Mouse (Mus musculus) retina, embryonic 14.5 days (tissue): Measurements from ENCODE around the gene Cd81.
A peak's percentile ranks its signal among the peaks of the same experiment; 100 is the strongest.

ENCODE experiments used
- DNase-seq: peaks from one replicate; pipeline ENCODE4 v3.0.0-alpha.2; 2015; ENCODE audit warnings: low spot score

The Cd81 gene

GRCm38 (mm10) chr7:143049841-143050816, 2.4 kb upstream of the Cd81 start:
- DNase-seq, result no peak

DNA sequence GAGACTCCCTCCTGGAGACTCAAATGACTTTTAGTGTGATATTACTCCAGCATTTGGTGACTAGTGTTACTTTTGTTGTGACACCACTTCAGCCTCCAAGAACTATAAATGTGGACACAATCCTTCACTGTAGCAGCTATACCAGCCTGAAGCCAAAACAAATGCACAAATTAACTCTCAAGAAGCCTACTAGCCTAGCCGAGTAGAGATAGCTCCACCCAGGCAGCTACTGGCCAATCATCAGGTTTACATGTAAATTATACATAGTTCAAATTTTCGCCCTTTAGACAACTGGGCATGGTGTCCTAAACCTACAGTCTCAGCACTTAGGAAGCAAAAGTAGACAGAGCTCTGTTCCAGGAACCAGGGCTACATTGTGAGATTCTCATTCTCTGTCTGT, 1.2 kb upstream of the Cd81 start:
- DNase-seq, result no peak

GRCm38 (mm10) chr7:143053008-143053899, 715 bp downstream of the Cd81 start:
- DNase-seq, result peak; percentile 72

GRCm38 (mm10) chr7:143053961-143054611, 1.5 kb downstream of the Cd81 start:
- DNase-seq, result no peak

- DNase-seq, result no peak
Measured at GRCm38 (mm10) chr7:143054612-143054965, 2.0 kb downstream of the Cd81 start.

DNA sequence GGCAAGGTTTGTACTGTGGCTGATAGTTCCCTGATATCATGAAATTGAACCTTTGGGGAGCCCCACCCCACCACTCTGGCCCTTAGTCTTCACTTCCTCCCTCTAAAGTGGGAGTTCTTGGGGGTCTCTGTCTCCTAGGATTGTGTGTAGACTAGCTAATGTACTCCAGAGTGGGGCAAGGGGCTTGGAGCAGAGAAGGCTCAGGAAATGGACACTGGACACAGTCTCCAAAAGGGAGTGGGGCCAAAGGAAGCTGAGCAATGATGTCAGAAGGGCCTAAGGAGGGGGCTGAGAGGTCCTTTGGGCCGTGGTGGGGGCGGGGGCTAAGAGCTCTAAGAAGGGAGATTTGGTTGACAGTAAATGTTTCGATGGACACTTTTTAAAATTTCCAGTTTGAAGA, 2.5 kb downstream of the Cd81 start:
- no peak for DNase-seq

GRCm38 (mm10) chr7:143055499-143056186, 3.1 kb downstream of the Cd81 start:
- DNase-seq, result no peak

DNA sequence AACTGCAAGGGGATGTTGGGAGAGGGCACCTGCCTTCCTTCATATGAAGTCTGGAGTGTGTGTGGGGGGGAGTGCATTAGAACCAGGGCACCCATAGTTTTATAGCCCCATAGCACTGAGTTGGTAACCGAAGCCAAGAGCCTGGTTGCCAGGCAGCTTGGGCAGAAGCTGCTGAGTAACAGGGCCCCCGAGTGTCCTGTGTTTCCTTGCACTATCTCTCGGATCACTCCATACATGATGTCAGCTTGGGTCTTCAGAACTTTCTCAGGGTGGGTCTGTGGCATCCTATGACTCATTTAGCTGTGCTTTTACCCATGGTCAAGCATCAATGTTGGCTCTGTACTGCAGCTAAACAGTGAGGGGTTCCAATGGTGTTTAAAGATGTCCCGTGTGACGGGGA, 4.5 kb downstream of the Cd81 start:
- DNase-seq, result no peak

DNA sequence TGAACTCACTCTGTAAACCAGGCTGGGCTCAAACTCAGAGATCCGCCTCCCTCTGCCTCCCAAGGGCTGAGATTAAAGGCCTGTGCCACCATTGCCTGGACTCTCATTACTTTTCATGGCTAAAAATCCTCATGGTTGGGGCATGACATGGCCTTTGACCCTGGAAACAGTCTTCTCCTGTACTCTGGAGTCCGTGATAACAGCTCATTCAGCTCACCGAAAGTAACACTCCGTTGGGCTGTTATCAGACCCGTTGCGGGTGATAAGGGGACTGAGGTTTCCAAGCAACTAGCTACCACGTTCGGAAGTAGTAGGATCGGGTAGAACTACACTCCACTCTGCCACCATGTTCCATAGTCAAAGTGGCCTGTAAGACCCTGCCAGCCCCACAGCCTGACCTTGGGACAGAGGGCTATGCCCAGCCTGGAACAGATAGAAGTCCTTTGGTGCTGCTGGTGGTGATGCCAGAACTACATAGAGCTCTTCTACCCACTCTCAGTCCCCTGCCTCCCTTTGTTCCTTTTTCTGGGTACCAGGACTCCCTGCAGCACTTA, 5.2 kb downstream of the Cd81 start:
- DNase-seq, result no peak

- DNase-seq, result no peak
Measured at GRCm38 (mm10) chr7:143058221-143058697, 5.7 kb downstream of the Cd81 start.

DNA sequence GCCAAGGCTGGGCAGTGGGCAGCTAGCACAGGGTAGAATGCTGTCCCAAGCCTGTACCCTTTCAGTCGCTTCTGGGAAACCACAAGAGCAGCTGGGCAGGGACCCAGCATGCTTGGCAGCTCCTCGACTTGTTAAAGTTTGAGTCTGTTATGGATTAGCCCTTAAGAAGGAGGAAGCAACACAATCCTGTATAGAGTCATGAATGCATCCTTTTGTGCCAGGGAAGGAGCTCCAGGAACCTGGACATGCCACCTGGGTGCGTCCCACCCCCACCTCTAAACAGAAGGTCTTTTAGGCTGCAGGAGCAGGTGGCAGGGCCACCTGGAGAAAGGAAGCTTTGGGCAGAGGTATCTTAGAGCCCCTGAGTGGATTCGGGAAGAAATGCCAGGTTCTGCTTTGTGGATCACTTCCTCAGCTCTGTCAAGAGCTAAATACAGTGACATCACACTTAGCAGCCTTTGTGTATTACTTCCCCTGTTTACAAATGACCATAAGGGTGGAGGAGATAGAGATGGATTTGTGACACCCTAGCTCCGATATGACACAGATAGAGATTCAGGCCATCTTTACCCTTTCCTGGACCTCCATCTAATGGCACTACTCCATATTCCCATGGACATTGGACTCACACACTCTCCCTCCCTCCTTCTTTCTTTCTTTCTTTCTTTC, 6.8 kb downstream of the Cd81 start:
- no peak for DNase-seq

DNA sequence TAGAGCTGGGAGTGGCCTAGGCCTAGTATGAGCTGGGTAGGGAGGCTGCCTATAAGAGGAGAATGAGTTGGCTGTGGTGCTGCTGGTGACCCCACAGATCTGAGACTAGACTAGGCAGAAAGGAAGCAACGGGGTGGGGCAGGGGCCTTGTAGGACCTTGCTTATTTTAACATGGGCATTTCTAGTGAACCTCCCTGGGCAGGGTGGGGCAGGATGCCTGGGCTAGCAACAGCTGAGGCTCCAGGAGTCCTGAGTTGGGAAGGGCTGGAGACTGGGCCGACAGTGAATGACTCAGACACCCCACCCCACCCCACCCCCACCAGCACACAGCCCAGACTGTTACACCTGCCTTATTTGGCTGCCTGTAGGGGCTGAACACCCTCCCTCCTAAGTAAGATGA, 10.2 kb downstream of the Cd81 start:
- DNase-seq, result no peak

DNA sequence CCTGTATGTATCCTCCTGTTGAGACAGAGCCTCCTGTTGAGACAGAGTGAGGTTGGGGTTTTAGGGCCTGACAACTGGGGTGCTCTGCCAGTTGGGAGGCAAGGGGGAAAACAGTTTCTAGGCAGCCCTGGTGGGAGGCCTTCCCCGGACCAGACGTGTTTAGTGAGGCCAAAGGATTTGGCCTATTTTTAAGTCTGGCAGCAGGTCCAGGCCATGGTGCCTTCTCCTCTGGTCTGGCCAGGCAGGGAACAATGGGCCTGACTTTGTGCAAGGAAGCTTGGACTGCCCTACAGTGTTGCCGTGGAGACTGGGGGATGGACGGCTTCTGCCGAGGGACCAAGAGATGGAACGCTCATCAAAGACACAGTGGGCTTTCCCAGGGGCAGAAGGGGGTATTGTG, 11.7 kb downstream of the Cd81 start:
- no peak for DNase-seq

DNA sequence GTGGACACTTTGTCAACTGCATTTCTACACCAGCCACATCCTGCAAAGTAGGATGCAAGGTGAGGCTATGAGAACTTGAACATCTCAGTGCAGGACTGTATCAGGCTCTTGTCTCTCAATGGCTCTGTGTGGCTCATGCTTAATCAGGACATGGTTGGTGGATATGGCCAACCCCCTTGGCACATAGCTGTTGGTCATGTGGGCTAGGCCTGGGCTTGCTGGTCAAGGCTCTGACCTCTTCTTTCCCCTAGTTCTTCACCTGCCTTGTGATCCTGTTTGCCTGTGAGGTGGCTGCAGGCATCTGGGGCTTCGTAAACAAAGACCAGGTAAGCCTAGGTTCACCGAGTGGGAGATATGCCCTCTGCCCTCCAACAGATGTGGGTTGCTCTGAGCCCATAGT, 13.2 kb downstream of the Cd81 start:
- DNase-seq, result no peak

DNA sequence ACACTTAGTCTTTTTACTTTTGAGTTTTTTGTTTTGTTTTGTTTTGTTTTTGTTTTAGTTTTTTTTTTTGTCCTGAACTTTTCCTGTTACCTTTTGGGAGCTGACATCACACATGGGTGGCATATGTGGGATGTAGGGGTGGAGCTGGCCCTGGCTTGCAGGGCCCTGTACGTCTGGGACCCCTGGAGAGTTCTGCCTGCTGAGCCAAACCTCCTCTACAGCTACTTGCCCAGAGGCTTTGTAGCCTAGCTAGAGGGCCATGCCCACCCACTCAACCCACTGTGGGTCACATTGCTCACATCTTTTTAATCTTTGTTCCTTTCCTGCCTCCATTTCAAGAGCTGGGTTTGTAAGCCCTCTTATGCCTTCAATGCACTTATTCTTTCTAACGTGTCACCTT, 14.9 kb downstream of the Cd81 start:
- no peak for DNase-seq

DNA sequence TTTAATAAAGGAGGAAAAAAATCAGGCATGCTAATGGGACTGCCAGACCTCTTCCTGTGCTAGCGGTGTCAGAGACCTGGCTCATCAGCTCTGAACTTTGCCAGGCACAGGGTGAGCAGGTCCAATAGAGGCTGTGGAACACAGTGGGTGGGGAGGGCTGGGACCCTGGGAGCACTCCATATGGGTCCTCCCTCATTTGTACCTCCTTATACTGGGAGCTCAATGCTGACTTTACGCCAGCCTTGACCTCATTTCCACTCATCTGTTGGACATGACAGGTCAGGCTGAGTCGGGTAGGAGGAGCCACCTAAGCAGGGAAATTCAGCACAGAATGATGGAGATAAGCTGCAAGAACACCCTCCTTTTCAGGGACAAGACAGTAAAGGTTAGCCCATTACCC, 15.4 kb downstream of the Cd81 start:
- no peak for DNase-seq

- peak; percentile 55 for DNase-seq
Measured at GRCm38 (mm10) chr7:143068316-143068881, 15.9 kb downstream of the Cd81 start.

DNA sequence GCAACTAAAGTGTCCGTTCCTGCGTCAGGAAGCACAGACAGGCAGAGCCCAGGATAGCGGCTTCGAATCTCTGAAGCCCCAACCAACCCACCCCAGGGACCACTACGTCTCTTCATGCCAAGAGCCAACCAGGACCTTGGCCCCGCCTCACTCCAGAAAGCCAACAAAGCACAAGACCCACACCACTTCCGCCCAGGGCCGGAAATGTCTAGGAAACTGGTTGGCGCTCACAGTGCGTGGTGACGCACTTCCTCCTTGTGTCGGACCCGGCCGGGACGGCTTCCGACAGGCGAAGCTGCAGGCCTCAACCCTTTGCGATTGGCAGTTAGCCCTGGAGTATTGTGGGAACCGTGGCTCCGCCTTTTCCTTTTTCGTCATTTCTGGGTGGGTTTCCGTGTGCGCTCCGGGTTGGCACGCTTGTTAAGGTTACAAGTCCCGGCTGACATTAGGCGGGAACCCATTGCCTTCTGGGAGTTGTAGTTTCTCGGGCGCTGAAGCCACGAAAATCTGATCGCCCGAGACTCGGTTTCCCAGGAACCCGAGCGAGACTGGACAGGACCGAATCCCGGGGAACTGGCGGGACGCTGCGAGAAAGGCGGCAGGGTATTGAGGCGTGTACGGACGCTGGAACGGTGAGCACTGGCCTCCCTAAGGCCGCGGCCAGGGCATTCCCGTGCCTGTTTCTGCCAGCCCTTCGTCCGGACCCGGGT, 16.5 kb downstream of the Cd81 start, which contains the start of gene Tssc4:
Gene Tssc4 (plus strand): TSS at position 368 of the 710 bp plus-strand sequence.
- DNase-seq, result peak; percentile 100

- DNase-seq, result no peak
Measured at GRCm38 (mm10) chr7:143069751-143070400, 17.3 kb downstream of the Cd81 start.
